Mouse (Mus musculus) CD8-positive naive resting alpha-beta T cell, adult 2 months (primary cell): Measurements from ENCODE around the gene Zfp385a.

Experiments used
- DNase-seq, 2 experiments: peaks; one replicate each; pipeline ENCODE4 v3.0.0; 2022; ENCODE audit warnings: low read depth in 2 of 2, low spot score in 2 of 2

Zfp385a gene

DNA sequence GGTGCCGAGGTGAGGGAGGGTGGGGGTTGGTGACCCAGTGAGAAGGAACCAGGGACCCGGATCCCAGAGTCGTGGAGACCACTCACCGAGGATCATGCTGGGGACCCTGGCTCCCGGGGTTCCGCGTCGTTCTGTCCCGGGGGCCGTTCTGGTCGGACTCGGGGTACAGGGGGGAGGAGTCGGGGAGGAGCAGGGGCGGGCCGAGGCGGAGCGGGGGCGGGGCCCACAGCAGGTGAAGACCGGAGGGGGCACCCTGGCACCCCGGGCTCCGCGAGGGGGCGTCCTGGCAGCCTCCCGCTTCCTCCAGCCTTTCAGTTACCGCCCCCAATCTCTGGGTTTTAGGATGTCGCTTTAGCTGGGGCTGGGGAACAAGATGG lies at the start of gene Zfp385a:
Zfp385a (minus strand) TSS at position 133 of the 377 bp plus-strand sequence.
- peak; percentile 55 to 69 for DNase-seq

DNA sequence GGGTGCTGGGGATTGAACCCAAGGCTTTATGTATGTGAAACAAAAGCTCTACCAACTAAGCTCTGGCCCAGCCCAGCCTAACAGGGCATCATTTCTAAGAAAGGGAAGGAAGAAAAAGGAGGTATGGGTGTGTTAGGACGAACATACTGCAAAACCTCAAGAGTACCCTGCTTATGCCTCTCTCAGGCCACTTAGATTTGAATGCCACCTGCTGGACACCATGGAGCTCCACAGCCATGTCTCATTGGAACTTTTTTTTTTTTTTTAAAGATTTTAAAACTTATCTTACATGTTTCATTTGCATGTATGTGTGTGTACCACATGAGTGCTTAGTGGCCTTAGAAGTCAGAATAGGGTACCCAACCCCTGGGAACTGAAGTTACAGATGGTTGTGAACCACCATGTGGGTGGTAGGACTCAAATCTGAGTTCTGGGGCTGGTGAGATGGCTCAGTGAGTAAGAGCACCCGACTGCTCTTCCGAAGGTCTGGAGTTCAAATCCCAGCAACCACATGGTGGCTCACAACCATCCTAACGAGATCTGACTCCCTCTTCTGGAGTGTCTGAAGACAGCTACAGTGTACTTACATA lies 48.8 kb upstream of the Zfp385a start:
- no peak for DNase-seq

DNA sequence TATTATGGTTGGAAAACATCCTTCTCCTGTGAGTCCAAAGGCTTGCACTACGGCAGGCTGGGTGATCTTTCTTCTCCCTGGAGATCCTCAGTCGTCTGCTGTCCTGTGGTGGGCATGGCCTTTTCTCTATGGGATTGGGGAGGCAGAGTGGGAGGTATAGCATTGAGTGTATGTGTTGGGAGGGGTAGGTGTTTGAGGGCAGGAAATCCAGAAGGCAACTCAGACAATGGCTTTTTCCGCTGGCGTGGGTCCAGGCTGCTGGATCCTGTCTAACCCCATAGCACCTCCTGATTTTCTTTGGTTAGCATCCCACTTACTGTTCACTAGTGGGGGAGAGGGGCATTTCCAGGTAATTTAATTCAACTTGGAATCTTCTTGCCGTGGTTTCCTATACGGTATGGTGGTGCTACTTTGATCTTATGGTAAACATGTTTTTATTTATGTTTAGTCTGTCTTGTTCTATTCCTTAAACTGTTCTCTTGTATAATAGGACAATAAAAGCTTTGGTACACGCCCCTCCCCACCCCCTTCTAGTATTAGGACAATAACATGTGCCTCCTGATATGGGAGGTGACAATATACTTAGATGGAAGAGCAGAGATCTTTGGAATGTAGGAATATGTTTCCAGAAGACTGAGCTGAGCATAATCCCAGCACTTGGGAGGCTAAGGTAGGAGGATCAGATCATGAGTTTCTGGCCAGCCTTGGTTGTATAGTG lies 44.0 kb upstream of the Zfp385a start:
- DNase-seq, result no peak

DNA sequence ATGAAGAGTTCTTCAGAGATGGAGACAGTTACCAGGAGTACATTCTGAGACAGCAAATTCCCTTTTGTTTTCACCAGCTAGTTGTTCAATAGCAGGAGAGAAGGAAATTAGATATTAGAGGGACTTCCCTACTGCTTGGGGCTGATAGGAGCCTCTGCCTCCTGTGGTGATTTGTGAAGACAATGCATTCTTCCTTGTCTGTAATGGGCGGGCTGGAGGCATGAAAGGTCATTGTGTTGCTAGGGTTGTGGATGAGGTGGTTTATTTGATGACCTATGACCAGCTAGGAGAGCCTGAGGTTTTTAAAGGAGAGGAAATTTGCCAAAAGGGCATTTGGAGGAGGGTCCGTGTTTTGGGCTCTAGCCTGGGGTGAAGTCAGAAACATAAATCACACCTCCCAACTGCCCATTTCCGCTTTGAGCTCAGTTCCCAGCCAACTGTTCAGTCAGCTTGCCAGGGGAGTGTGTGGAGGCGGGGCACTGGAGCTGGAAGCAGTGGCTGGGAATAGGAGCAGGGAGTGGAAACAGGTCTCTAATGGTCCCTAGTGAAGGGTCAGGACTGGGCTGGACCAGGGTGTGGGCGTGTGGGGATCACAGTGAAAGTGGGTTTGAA lies 43.0 kb upstream of the Zfp385a start:
- no peak for DNase-seq

DNA sequence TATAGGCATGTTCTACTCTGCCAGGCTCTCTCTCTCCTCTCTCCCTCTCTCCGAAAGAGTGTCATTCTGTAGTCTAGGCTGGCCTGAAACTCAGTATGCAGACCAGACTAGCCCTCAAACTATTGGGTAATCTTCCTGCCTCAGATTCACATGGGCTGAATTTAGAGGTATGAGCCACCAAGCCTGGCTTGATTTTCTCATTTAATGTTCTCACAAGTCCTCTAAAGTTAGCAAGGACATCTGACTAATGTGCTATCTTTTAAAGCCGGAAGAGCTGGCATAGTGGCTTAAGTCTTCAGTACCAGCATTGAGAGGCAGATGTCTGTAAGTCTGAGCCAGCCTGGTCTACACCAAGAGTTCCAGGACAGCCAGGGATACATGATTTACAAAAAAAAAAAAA lies 42.2 kb upstream of the Zfp385a start:
- no peak for DNase-seq

DNA sequence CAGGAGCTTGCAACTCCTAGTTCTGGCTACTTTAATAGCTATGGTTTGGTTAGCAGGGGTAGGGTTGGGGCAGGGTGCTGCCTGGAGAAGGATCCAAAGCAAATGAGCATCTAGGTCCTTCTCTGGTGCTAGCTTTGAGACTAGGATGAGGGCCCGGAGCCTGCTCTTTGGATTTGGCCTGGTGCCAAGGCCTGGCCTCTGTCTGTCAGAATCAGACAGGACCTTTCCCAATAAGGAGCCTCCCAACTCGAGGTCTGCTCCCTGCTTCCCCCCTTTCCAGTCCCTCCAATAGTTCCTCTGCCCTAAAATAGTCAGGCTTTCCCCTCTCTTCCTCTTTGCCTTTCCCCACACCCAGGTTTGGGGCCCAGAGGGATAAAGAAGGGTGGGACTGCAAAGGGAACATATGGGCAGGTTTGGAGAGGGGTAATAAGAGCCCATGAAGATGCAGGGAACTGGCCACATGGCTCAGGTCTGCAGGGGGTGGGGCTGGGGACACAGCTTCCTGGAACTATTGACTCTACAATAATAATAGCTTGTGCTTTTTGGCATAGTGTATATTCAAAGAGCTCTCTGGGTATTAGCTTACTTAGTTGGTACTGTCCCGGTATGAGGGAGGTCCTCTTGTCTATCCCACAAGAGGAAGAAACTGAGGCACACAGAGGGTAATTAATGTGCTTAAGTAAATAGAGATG lies 38.9 kb upstream of the Zfp385a start:
- DNase-seq, result no peak

DNA sequence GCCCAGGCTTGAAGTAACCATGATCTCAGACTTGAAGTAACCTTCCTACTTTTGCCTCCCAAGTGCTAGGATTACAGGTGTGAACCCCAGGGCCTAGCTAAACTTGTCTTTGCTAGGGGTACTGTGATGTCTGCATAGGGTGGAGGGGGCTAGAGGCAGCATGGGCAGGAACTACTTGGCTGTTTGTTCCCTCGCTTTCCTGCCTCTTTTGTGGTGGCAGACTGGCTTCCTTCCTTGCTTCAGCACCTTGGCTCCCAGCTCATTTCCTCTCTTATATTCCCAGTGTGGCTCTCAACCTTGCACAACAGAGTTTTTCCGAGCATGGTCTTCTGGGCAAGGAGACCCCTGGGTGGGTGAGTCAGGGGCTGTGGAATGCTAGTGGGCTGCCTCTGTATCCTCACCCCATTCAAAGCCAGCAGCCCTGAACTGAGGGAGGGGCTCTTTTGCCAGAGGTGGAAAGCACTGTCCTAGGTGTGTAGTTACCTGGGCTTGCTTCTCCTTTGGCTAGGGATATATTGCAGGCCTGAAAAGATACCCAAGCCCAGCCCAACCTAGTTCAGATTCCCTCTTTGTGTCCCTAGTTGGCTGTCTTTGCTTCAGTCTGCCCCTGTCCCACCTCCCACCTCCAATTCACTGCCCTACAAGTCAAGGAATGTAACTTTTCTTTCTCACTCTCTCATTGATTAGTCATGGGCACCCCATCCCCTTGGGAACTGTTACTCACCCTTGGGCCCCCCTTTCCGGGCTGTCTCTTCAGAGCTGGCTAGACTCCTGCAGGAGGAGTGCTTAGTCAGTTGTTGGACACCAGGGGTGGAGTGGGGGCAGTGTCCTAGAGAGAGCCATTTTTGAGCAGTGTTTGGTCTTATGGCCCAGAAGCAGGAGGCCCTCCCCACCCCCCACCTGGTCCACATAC lies 38.1 kb upstream of the Zfp385a start:
- DNase-seq, result no peak

DNA sequence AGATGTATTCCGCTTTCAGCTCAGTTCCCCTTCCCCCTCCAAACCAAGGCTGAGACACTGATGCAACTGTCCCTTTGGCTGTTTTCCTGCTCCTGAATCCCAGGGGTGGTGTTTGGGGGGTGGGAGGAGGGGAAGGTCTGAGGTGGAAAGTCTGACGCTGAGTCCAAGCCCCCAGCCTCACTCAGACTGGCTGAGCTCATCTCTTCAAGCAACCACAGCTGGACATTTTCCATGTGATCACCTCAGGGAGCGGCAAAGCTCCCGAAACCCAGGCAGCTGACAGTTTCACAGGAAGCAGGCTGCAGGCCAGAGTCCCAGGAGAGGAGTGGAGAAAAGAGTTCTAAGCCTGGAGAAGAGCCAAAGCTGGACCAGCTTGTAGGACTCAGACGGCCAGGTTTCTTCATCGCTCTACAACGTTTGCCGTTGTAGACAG lies 37.0 kb upstream of the Zfp385a start:
- no peak for DNase-seq

DNA sequence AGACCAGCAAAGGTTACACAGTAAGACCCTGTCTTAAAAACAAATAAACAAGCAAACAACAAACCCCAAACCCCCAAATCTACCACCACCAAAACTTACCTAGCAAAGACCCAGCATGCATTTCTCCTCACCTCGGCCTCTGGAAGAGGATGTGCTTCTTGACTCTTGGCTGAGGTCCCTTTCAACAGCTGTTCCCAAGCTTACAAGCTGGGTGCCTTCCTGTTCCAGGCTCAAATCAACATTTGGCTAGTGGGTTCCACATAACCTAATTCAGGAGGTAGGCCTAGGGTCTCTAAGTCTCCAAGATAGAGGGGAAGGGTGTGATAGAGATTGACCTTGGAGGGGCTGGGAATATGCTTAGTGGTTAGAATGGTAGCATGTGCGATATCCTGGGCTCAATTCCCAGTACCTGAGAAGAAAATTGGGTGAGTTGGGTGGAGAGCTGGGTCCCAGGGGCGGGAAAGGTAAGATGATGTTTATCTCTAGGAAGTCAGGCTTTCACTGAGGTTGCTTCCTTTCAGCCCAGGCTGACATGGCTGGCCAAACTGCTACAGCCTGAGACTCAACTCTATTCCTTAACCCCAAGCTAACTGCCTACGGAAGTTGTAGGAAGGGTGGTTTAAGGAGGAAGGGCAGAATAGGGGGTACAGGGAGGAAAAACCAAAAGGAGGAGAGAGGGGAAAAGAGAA lies 35.4 kb upstream of the Zfp385a start:
- DNase-seq, result no peak

DNA sequence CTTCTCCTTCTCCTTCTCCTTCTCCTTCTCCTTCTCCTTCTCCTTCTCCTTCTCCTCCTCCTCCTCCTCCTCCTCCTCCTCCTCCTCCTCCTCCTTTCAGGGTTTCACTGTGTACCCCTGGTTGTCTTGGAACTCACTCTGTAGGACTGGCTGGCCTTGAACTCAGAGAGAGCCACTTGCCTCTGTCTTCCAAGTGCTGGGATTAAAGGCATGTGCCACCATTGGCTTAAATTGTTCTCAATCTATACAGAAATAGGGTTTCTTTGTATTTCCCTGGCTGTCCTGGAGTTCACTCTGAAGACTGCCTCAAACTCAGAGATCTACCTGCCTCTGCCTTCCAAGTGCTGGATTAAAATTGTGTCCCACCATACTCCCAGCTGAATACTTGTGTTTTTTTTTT lies 32.6 kb upstream of the Zfp385a start:
- no peak for DNase-seq

DNA sequence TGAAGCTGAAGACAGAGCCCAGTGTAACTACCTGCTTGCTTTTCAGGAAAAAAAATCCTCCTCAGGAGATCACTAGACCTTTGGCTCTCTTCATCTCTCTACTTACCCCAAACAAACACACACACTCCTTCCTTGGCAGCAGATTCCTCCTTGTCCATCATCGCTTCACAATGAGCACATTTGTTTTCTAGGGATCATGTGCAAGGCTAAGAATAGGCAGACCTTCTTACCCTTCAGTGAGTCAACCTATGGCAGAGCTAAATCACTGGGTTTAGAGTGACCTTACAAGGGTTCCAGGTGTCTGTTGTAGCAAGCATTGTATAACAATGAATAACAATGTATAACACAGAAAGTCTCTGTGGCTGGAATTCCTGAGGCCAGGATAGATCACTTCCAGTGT lies 31.8 kb upstream of the Zfp385a start:
- no peak for DNase-seq

DNA sequence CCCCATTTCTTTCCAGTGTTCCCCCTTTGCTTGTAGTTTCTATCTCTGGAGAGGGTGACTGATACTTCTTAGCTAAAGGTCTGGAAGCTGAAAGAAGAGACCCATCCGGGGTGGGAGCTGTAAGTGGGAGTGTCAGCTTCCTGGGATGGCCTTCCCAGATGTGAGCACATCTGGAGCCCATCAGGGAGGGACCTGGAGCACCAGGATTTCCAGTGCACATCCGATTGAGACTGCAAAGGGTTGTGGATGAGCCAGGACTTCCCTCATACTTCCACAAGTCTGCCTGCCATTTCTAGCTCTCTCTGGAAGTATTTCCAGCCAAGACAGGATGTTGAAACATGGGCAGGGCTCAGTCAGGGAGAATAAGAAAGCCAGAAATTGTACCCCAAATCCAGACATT lies 31.3 kb upstream of the Zfp385a start:
- no peak for DNase-seq

DNA sequence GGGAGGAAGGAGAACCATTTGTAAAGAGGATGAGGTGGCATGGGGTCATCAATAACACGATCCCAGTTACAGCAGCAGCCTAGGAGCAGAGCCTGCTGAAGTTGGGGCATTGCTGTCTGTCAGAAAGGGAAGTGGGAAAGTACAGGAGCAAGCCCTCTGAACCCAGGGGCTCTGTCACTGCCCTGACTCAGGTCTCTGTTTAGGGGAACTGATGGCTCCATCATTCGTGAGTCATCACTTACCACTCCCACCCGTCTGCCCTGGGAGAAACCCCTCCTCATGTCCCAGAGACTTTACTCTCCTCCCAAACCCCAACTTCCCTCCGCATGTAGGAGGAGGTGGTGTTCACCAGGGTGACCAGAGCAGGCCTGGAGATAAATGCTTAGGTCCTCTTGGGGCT lies 30.6 kb upstream of the Zfp385a start:
- no peak for DNase-seq

DNA sequence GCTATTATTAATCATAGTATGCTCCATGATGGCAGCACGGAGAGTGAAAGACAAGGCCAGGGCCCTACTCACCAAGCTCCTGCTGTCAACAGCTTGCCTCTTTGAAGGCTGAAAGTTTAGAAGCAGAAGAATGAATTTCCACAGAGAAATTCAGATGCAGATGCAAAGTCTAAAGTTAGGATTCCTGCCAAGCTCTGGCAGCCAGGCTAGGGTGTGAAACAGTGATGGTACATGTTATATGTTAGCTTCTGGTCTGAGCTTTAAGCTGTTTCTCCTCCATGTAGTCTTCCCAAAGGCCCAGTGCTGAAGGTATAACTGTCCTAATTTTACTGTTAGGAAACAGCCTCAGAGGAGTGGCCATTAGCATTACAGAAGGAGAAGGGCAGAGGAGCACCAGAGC lies 29.2 kb upstream of the Zfp385a start:
- no peak for DNase-seq

DNA sequence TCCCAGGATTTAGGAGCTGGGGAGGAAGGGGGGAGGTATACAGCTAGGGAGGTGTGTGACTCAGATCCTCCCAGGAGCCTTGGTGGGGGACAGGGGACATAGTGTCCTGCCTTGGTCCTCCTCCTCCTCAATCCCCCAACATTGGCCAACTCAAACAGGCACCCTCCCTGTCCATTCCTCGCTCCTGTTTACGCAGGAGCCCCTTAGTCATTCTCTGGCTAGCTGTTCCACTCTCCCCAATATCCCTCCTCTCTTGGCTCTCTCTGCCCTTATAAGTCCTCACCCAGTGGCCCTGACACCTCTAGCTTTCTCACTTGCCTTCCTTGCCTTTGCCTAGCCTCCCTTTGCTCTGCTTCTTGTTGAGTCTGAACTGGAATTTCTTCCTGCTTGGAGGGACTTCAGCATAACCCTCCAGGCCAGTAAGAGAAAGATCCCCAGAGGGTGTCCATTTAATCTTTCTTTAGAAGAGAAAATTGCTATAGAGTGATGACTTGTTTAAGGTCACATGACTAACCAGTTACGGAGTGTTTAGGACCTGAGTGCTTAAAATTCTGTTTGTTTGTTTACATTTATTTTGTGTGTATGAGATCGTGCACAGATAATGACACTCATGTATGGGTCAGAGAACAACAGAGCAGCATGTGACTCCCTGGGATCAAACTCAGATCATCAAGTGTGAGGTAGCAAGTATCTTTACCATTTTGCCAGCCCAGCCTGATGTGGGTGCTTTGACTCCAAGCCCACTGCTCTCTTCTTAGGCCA lies 28.5 kb upstream of the Zfp385a start:
- no peak for DNase-seq

DNA sequence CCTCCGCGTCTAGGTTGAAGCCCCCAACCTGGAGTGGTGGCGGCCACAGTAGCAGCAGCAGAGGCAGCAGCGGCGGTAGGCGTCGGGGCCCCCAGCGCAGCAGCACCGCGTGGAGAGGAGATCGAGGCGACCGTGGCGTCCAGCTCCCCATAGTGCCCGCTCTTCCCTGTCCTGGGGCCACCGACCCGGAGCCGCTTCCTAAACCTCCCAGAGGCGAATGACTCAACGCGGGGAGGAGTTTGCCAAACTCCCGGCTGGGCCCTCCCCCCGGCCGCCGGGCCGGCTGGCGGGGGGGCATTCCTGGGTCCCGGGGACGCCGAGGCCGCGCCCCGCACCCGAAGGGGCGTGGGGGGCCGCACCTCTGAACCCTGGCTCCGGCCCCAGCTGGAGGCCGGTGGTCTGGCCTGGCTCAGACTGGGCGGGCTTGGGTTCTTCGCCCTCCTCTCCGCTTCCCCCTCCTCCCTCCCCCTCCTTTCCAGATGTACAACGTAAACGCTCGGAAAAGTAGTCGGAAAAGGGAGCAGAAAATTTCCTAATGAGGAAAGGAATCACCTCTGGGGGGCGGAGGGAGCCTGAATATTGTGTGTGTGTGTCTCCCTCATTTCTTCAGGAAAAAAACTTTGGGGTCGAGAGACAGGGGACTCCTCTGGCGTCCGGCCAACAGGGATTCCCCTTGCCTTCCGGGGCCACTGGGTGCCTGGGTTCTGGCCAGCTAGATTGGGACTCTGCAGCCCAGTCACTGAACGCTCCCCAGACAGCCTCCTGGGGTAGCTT lies 26.7 kb upstream of the Zfp385a start, which contains the start of gene Itga5:
Itga5 (minus strand) TSS at position 388 of the 774 bp plus-strand sequence.
- peak in 1 of 2 experiments; percentile 14 for DNase-seq

DNA sequence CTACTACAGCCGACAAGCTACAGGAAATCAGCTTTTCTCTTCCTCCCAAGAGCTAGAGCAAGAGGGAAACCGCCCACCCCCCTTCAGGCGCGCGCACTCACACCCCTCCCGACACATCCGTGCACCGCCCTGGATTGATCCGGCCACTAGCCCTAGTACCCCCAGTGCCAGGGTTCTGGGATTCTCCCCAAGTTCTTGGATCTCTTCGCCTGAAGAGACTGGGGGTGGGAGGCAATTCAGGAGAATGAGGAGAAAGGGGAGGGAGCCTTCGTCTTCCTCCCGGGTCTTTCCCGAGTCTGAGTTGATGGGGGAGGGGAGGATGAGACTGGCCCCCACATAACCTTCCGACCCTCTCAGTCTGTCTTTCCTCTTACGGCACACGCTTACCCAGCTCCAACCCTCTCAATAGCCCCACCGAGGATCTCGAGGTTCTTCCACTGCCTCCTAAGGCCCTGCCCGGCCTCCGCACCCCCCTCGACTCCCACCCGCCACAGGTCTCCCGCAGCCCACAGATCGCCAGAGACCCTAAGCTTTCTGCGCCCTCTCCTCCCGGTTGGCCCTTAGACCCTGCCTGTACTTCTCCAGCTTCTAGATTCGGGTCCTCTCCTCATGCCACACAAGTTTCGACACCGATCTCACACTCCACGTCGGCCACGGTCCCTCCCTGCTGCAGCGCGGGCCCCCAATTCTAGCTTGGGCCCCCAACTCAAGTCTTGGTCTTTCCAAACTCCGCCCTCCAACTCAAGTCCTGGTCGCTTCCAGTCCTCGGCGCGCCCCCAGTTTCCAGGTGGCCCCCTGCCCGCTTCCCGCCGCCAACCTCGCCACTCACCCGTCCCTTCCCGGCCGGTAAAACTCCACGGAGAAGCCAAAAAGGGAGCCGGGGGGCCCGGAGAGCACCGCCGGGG lies 25.8 kb upstream of the Zfp385a start:
- DNase-seq, result peak in 1 of 2 experiments; percentile 40

DNA sequence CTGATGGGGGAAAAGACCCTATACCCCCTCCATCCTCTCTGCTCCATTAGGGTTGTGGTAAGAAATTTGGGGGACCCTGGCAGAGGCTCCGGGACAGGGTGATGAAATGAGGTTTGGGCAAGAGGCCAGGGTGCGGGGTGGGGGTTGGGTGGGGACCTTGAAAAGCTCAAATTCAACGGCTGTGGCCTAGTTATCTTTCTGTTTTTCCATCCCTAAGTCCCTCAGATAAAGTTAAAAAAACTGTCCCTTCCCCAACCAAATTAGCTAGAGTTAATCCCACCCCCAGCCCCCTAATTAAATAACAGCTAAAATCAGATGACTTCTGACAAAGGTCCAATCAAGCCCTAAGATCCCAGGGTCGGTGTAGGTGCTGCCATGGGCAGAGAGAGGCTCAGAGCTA lies 24.9 kb upstream of the Zfp385a start:
- DNase-seq, result no peak
